Mouse (Mus musculus) CH12.LX (cell line): ENCODE results near the gene Phf1. TPM values are rescaled to one million over a fixed set of nuclear protein-coding genes. Genes with fewer than 3 reads are reported as not detected.

Experiments used
- DNase-seq: peaks from one replicate; pipeline ENCODE4 v3.0.0-alpha.2; 2013; ENCODE audit errors: extremely low read depth
- H3K27ac ChIP-seq: 2 replicates; pipeline ENCODE4 v1.5.1; 2012; ENCODE audit warnings: low read depth, mild to moderate bottlenecking, control low read depth, moderate library complexity; ENCODE audit not compliant: insufficient read depth
- H3K27me3 ChIP-seq: replicated peaks from 2 replicates; pipeline ENCODE3; 2012; ENCODE audit warnings: inconsistent platforms
- H3K36me3 ChIP-seq, 2 experiments: replicated peaks in 1 of 2; 2 replicates each; pipeline versions ENCODE3 to v1.6.1; 2012; ENCODE audit warnings: inconsistent platforms in 1 of 2, low read length in 1 of 2, mild to moderate bottlenecking in 1 of 2, mixed read lengths in 1 of 2, moderate library complexity in 1 of 2; ENCODE audit not compliant: control insufficient read depth in 1 of 2, insufficient read depth in 1 of 2
- H3K4me1 ChIP-seq, 2 experiments: 2 replicates each; pipeline ENCODE4 v1.6.1; 2012; ENCODE audit warnings: inconsistent platforms in 1 of 2, moderate library complexity in 1 of 2; ENCODE audit not compliant: insufficient read depth in 2 of 2, control insufficient read depth in 1 of 2
- H3K4me2 ChIP-seq: 2 replicates; pipeline ENCODE4 v1.6.1; 2012; ENCODE audit warnings: low read depth, mild to moderate bottlenecking, control low read depth; ENCODE audit not compliant: poor library complexity, insufficient read depth, severe bottlenecking
- H3K4me3 ChIP-seq, 3 experiments: fragments of 150-350 bp in 1 of 3; sonication (generic) in 1 of 3; replicated peaks in 1 of 3; 2 replicates each; pipeline versions ENCODE3 to v1.5.1; 2011 to 2012; ENCODE audit warnings: low read depth in 2 of 3, low read length in 2 of 3, mild to moderate bottlenecking in 2 of 3, moderate library complexity in 2 of 3, control low read depth in 1 of 3, improper control_type of control experiment in 1 of 3, inconsistent platforms in 1 of 3, mixed read lengths in 1 of 3; ENCODE audit not compliant: poor library complexity in 1 of 3
- H3K79me2 ChIP-seq: replicated peaks from 2 replicates; pipeline ENCODE4 v1.6.1; 2012; ENCODE audit warnings: mild to moderate bottlenecking, moderate library complexity; ENCODE audit not compliant: control insufficient read depth, poor library complexity, insufficient read depth, severe bottlenecking; ENCODE audit errors: extremely low read depth
- H3K9ac ChIP-seq: 2 replicates; pipeline ENCODE4 v1.6.1; 2012; ENCODE audit warnings: low read depth, mild to moderate bottlenecking, control low read depth, moderate library complexity; ENCODE audit not compliant: insufficient read depth
- H3K9me3 ChIP-seq: replicated peaks from 2 replicates; pipeline ENCODE3; 2012; ENCODE audit warnings: low read length, inconsistent platforms, mixed read lengths
- BHLHE40 ChIP-seq: IDR thresholded peaks from 2 replicates; pipeline ENCODE4 v1.6.1; 2011; ENCODE audit warnings: mild to moderate bottlenecking, low read depth, low read length, improper control_type of control experiment
- ELF1 ChIP-seq: IDR thresholded peaks from 2 replicates; pipeline ENCODE4 v1.6.1; 2014; ENCODE audit warnings: low read depth, mild to moderate bottlenecking, inconsistent platforms, low read length, improper control_type of control experiment
- GABPA ChIP-seq: IDR thresholded peaks from 2 replicates; pipeline ENCODE4 v1.6.1; 2012; ENCODE audit warnings: low read depth, low read length, improper control_type of control experiment, inconsistent platforms; ENCODE audit not compliant: insufficient replicate concordance
- HCFC1 ChIP-seq: IDR thresholded peaks from 2 replicates; pipeline ENCODE4 v1.6.1; 2012; ENCODE audit warnings: low read depth, mild to moderate bottlenecking, inconsistent platforms, low read length, improper control_type of control experiment
- IRF4 ChIP-seq: IDR thresholded peaks from 2 replicates; pipeline ENCODE4 v1.6.1; 2014; ENCODE audit warnings: low read depth, mild to moderate bottlenecking, inconsistent platforms, low read length, improper control_type of control experiment
- JUN ChIP-seq: IDR thresholded peaks from 2 replicates; pipeline ENCODE4 v1.6.1; 2011; ENCODE audit warnings: low read depth, mild to moderate bottlenecking, low read length, improper control_type of control experiment, moderate library complexity; ENCODE audit not compliant: insufficient read depth
- KAT2A ChIP-seq: IDR thresholded peaks from 2 replicates; pipeline ENCODE4 v1.6.1; 2012; ENCODE audit warnings: low read length, improper control_type of control experiment, inconsistent platforms; ENCODE audit not compliant: insufficient replicate concordance
- MAFK ChIP-seq: IDR thresholded peaks from 2 replicates; pipeline ENCODE4 v1.6.1; 2011; ENCODE audit warnings: low read length, improper control_type of control experiment; ENCODE audit not compliant: insufficient replicate concordance
- MAZ ChIP-seq: IDR thresholded peaks from 2 replicates; pipeline ENCODE4 v1.6.1; 2012; ENCODE audit warnings: low read depth, mild to moderate bottlenecking, inconsistent platforms, low read length, improper control_type of control experiment, moderate library complexity
- MEF2A ChIP-seq: IDR thresholded peaks from 2 replicates; pipeline ENCODE4 v1.6.1; 2014; ENCODE audit warnings: low read depth, mild to moderate bottlenecking, inconsistent platforms, low read length, improper control_type of control experiment, borderline replicate concordance
- POLR2AphosphoS2 ChIP-seq: IDR thresholded peaks from 2 replicates; pipeline ENCODE4 v1.6.1; 2011; ENCODE audit warnings: low read depth, low read length, improper control_type of control experiment
- RCOR1 ChIP-seq: conservative IDR thresholded peaks from 2 replicates; pipeline ENCODE4 v1.6.1; 2012; ENCODE audit warnings: low read depth, mild to moderate bottlenecking, inconsistent platforms, low read length, improper control_type of control experiment
- UBTF ChIP-seq: IDR thresholded peaks from 2 replicates; pipeline ENCODE4 v1.6.1; 2012; ENCODE audit warnings: low read depth, mild to moderate bottlenecking, inconsistent platforms, low read length, improper control_type of control experiment, moderate library complexity
- dilution Hi-C: fragments of 300-500 bp; cut with MboI; formaldehyde crosslinking; loops from 2 replicates; pipeline ENCODE4 v1.14.3; 2020; ENCODE audit warnings: low sequenced_read_pairs; ENCODE audit not compliant: extremely low pct_unique_long_range_greater_than_20kb, extremely low pct_ligation_motif_present
- in situ Hi-C: fragments of 300-500 bp; cut with MboI; formaldehyde crosslinking; loops from 3 replicates; pipeline ENCODE4 v1.14.3; 2019; ENCODE audit warnings: low sequenced_read_pairs, low pct_ligation_motif_present, low pct_unique_long_range_greater_than_20kb, mixed read lengths
- polyA plus RNA-seq: library from polyadenylated mRNA; unstranded; fragments of >175 nt; gene quantifications from 2 replicates; pipeline ENCODE4 v1.2.1, GENCODE M21; 2012; ENCODE audit warnings: low read depth; ENCODE audit not compliant: insufficient read length
- total RNA-seq, 2 experiments: library from RNA; depleted of rRNA; stranded (reverse); fragments of 300-350 nt in 1 of 2; fragments of >200 nt in 1 of 2; gene quantifications; 2 replicates each; pipeline ENCODE4 v1.2.3; 2012 to 2014

Gene Phf1
- total and polyA plus RNA-seq, 3 experiments, result 1.7 to 4.1 (median 3.5) TPM

GRCm38 (mm10) chr17:26939973-26940300, 7.1 kb downstream of the Phf1 start:
- H3K4me3 ChIP-seq, result peak overlapping the region; percentile 56 to 79 (median 68)
- peaks cover 25% of the 10 kb centered on the region for H3K27me3 ChIP-seq
- dilution Hi-C loops, result no loop called here
- peak overlapping the region; percentile 74 for H3K9ac ChIP-seq
- H3K79me2 ChIP-seq, result peaks cover 6% of the 10 kb centered on the region
- H3K4me1 ChIP-seq, result peaks cover 5 to 26% of the 10 kb centered on the region in 2 experiments; a peak in 3 of 4 replicates
- H3K36me3 ChIP-seq, result peaks cover 21 to 26% of the 10 kb centered on the region in 2 experiments
- no peak for DNase-seq
- TF ChIP-seq BHLHE40 (no peak), MAZ (0 out of 2 replicates have a peak, but pooled peaks have one; percentile 26), POLR2AphosphoS2 (no peak), GABPA (no peak), MEF2A (no peak), HCFC1 (no peak), UBTF (no peak)
- peak overlapping the region; percentile 55 for H3K4me2 ChIP-seq
- H3K9me3 ChIP-seq, result no peaks in the 10 kb centered on the region
- in situ Hi-C loops, result no loop called here
- peak overlapping the region; percentile 65 for H3K27ac ChIP-seq

- DNase-seq, result no peak
- no peak for TF ChIP-seq RCOR1
- TF ChIP-seq HCFC1, result no peak
- no peak for TF ChIP-seq IRF4
- TF ChIP-seq MAFK, result no peak
- no peak for TF ChIP-seq KAT2A
- no peak for TF ChIP-seq ELF1
- no peak for TF ChIP-seq JUN
These were observed 8.4 kb downstream of the Phf1 start, which contains the start of gene Syngap1 for GRCm38 (mm10) chr17:26941031-26941789. Syngap1 (plus strand) TSS chr17:26941253.

More at GRCm38 (mm10) chr17:26941031-26941789, 8.4 kb downstream of the Phf1 start, which contains the start of gene Syngap1:
- Histone ChIP-seq H3K27ac (no peak within 1 kb of the TSS), H3K4me1 (peaks cover 5 to 24% of the 10 kb centered on the region in 2 experiments; a peak in 3 of 4 replicates), H3K9me3 (no peaks in the 10 kb centered on the region), H3K36me3 (peaks cover 10 to 13% of the 10 kb centered on the region in 2 experiments), H3K4me3 (peak within 1 kb of the TSS; percentile 56 to 79 (median 68)), H3K4me2 (peak within 1 kb of the TSS; percentile 55), H3K79me2 (peaks cover 6% of the 10 kb centered on the region), H3K9ac (peak within 1 kb of the TSS; percentile 74), H3K27me3 (peaks cover 36% of the 10 kb centered on the region)
- dilution Hi-C loops (no loop called here), in situ Hi-C loops (no loop called here)
